Mouse (Mus musculus): ENCODE data around the gene Tnfrsf13b. TPM values are rescaled to one million over a fixed set of nuclear protein-coding genes. Genes with fewer than 3 reads are reported as not detected.
"Not testable (repeated sequence)": the region's sequence is repeated elsewhere in the genome, so short reads cannot be mapped to it uniquely, and the experiment has no call there.

The Tnfrsf13b gene
- total RNA-seq, 2 experiments from 2014 or later: 0.43 TPM; not detected in 1

- DNase-seq (ENCODE audit: low spot score): no peak
Measured at GRCm38 (mm10) chr11:61127421-61128055, 983 bp downstream of the Tnfrsf13b start.

GRCm38 (mm10) chr11:61129305-61129704 lies 2.8 kb downstream of the Tnfrsf13b start:
- DNase-seq (ENCODE audit: low spot score): no peak

- DNase-seq (ENCODE audit: low spot score): not testable (repeated sequence)
Measured at GRCm38 (mm10) chr11:61130646-61131045, 4.1 kb downstream of the Tnfrsf13b start.

GRCm38 (mm10) chr11:61132943-61133342 lies 6.4 kb downstream of the Tnfrsf13b start:
- no peak for DNase-seq (ENCODE audit: low spot score)

GRCm38 (mm10) chr11:61141693-61142092 lies 15.1 kb downstream of the Tnfrsf13b start:
- DNase-seq (ENCODE audit: low spot score): no peak

- DNase-seq (ENCODE audit: low spot score): no peak
Measured at GRCm38 (mm10) chr11:61142262-61142661, 15.7 kb downstream of the Tnfrsf13b start.

- DNase-seq (ENCODE audit: low spot score): no peak
Measured at GRCm38 (mm10) chr11:61142941-61143530, 16.5 kb downstream of the Tnfrsf13b start.

- DNase-seq (ENCODE audit: low spot score): no peak
Measured at GRCm38 (mm10) chr11:61143564-61144469, 17.3 kb downstream of the Tnfrsf13b start.

- no peak for DNase-seq (ENCODE audit: low spot score)
Measured at GRCm38 (mm10) chr11:61145551-61145950, 19.0 kb downstream of the Tnfrsf13b start.

- peak; percentile 10 for DNase-seq (ENCODE audit: low spot score)
Measured at GRCm38 (mm10) chr11:61146645-61147299, 20.2 kb downstream of the Tnfrsf13b start.

GRCm38 (mm10) chr11:61147300-61147683 lies 20.7 kb downstream of the Tnfrsf13b start:
- peak; percentile 7 for DNase-seq (ENCODE audit: low spot score)

- DNase-seq (ENCODE audit: low spot score): no peak
Measured at GRCm38 (mm10) chr11:61150233-61151001, 23.9 kb downstream of the Tnfrsf13b start.

- no peak for DNase-seq (ENCODE audit: low spot score)
Measured at GRCm38 (mm10) chr11:61155727-61156126, 29.2 kb downstream of the Tnfrsf13b start.

GRCm38 (mm10) chr11:61158141-61158540 lies 31.6 kb downstream of the Tnfrsf13b start:
- DNase-seq (ENCODE audit: low spot score): no peak

- no peak for DNase-seq (ENCODE audit: low spot score)
Measured at GRCm38 (mm10) chr11:61159796-61160732, 33.5 kb downstream of the Tnfrsf13b start.

GRCm38 (mm10) chr11:61161121-61161520 lies 34.6 kb downstream of the Tnfrsf13b start:
- DNase-seq (ENCODE audit: low spot score): no peak

- DNase-seq (ENCODE audit: low spot score): no peak
Measured at GRCm38 (mm10) chr11:61162776-61163175, 36.2 kb downstream of the Tnfrsf13b start.

GRCm38 (mm10) chr11:61163341-61163740 lies 36.8 kb downstream of the Tnfrsf13b start:
- no peak for DNase-seq (ENCODE audit: low spot score)

- no peak for DNase-seq (ENCODE audit: low spot score)
Measured at GRCm38 (mm10) chr11:61164366-61164765, 37.8 kb downstream of the Tnfrsf13b start.

GRCm38 (mm10) chr11:61164881-61165280 lies 38.3 kb downstream of the Tnfrsf13b start:
- DNase-seq (ENCODE audit: low spot score): no peak
